Mouse (Mus musculus) kidney, adult 2 months (tissue): ENCODE measurements around the gene Cd33. TPM values are rescaled to one million over a fixed set of nuclear protein-coding genes. Genes with fewer than 3 reads are reported as not detected.

ENCODE experiments used
- DNase-seq: peaks from one replicate; pipeline ENCODE4 v3.0.0; 2021
- H3K27ac ChIP-seq: fragments of 200-500 bp; 2 replicates; pipeline ENCODE4 v1.5.1; 2012; ENCODE audit warnings: low read depth, low read length, control low read depth, inconsistent platforms; ENCODE audit not compliant: insufficient read depth
- H3K27me3 ChIP-seq: fragments of 200-500 bp; replicated peaks from 2 replicates; pipeline ENCODE4 v1.6.1; 2012; ENCODE audit warnings: mild to moderate bottlenecking, moderate library complexity, low read length, inconsistent platforms; ENCODE audit not compliant: control insufficient read depth, insufficient read depth
- H3K36me3 ChIP-seq: fragments of 200-500 bp; 2 replicates; pipeline ENCODE4 v1.6.1; 2012; ENCODE audit warnings: mild to moderate bottlenecking, moderate library complexity, low read length, inconsistent platforms; ENCODE audit not compliant: control insufficient read depth, insufficient read depth
- H3K4me1 ChIP-seq: fragments of 200-500 bp; 2 replicates; pipeline ENCODE4 v1.6.1; 2011; ENCODE audit warnings: low read length; ENCODE audit not compliant: control insufficient read depth, insufficient read depth
- H3K4me3 ChIP-seq: fragments of 200-500 bp; 2 replicates; pipeline ENCODE4 v1.5.1; 2011; ENCODE audit warnings: mild to moderate bottlenecking, low read depth, low read length, control low read depth; ENCODE audit not compliant: insufficient read depth
- CTCF ChIP-seq: fragments of 200-500 bp; conservative IDR thresholded peaks from 2 replicates; pipeline ENCODE4 v1.5.1; 2011; ENCODE audit warnings: low read depth, mild to moderate bottlenecking, control low read depth, low read length, moderate library complexity, mixed read lengths; ENCODE audit not compliant: insufficient read depth, insufficient read length
- POLR2A ChIP-seq: fragments of 200-500 bp; IDR thresholded peaks from one replicate; pipeline ENCODE4 v1.6.1; 2011; ENCODE audit warnings: low read depth, low read length, control low read depth
- WGBS: fragments of 180-500 bp; shearing (Covaris S2); methylation state at CpG from one replicate; pipeline ENCODE4 v1.1.7; 2018; 5-methylcytosine and 5-hydroxymethylcytosine counted together
- polyA plus RNA-seq: library from polyadenylated mRNA; depleted of rRNA; stranded (reverse); fragments of >200 nt; gene quantifications from 2 replicates; pipeline ENCODE4 v1.2.3, GENCODE M21; 2012; rRNA removed

Cd33 gene
- polyA plus RNA-seq: 2.4 and 3.9 TPM in 2 replicates

GRCm38 (mm10) chr7:43544225-43544977 is at the start of gene Cd33:
Gene Cd33, minus strand, starts transcription at chr7:43544428.
- WGBS: 75% methylated on average over 7 of the region's 7 CpGs
- TF ChIP-seq POLR2A (no peak), CTCF (no peak)
- no peak for DNase-seq

GRCm38 (mm10) chr7:43584790-43585189 is 40.6 kb upstream of the Cd33 start:
- 91% methylated on average over 5 of the region's 5 CpGs for WGBS
- peaks cover 6% of the 10 kb centered on the region for H3K4me1 ChIP-seq
- H3K36me3 ChIP-seq: peaks cover 16% of the 10 kb centered on the region
- no peak overlapping the region for H3K4me3 ChIP-seq
- no peaks in the 10 kb centered on the region for H3K27me3 ChIP-seq
- no peak for DNase-seq
- TF ChIP-seq CTCF: 0 out of 2 replicates have a peak, but pooled peaks have one; percentile 25
- TF ChIP-seq POLR2A: no peak
- no peak overlapping the region for H3K27ac ChIP-seq

More at GRCm38 (mm10) chr7:43544225-43544977, at the start of gene Cd33:
- Histone ChIP-seq H3K4me1 (no peaks in the 10 kb centered on the region), H3K36me3 (no peaks in the 10 kb centered on the region), H3K27me3 (no peaks in the 10 kb centered on the region), H3K27ac (no peak within 1 kb of the TSS), H3K4me3 (no peak within 1 kb of the TSS)

DNA sequence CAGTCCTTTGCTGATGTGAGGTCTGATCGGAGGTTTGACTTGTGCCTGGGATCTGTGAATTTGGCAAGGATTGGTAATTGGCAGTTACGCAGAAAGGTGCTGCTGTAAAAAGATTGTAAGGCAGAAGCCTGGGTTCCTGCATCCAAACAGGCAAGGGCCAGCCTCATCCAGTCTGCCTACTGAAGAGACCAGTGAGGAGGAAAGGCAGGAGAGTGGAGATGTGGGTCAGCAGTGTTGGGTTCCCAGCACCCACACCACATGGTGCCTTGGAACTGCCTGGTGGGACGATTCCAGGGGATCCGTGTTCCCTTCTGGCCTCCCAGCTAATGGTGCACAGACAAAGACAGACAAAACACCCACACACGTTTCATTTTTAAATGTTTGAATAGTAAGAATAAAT is 36.3 kb upstream of the Cd33 start:
- H3K36me3 ChIP-seq: no peaks in the 10 kb centered on the region
- no peak overlapping the region for H3K27ac ChIP-seq
- no peak for DNase-seq
- H3K4me3 ChIP-seq: peak overlapping the region; percentile 53; the same call in 1 of the 2 replicates
- no peak for TF ChIP-seq POLR2A
- no peak for TF ChIP-seq CTCF
- H3K27me3 ChIP-seq: no peaks in the 10 kb centered on the region
- H3K4me1 ChIP-seq: peaks cover 6% of the 10 kb centered on the region
- 48% methylated on average over 5 of the region's 5 CpGs for WGBS

GRCm38 (mm10) chr7:43579440-43580171 is 35.4 kb upstream of the Cd33 start, which contains the start of gene Zfp719:
Gene Zfp719, plus strand, starts transcription at chr7:43579610.
- DNase-seq: peak; percentile 98
- WGBS: under 1% methylated on average over 37 of the region's 37 CpGs
- Histone ChIP-seq H3K36me3 (no peaks in the 10 kb centered on the region), H3K27me3 (no peaks in the 10 kb centered on the region), H3K4me3 (peak within 1 kb of the TSS; percentile 54), H3K27ac (peak within 1 kb of the TSS; percentile 14), H3K4me1 (peaks cover 6% of the 10 kb centered on the region)
- TF ChIP-seq CTCF (no peak), POLR2A (peak; percentile 16)

DNA sequence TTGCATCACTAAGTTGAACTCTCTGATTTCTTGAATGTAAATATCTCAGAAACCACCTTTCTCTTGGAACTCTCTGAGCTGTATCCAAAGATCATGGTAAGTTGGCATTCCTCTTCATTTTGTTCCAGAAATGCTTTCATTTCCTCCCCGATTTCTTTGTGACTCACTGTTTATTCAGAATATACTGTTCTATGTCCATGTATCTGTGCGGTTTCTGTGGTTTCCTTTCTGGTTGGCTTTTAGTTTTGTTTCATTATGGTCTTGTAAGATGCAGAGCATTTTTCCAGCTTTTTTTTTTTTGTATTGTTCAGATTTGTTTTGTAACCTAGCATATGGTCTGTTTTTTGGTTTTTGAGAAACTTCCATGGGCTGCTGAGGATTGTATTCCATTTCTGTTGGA is 27.0 kb upstream of the Cd33 start:
- Histone ChIP-seq H3K4me3 (no peak overlapping the region), H3K27me3 (no peaks in the 10 kb centered on the region), H3K4me1 (no peaks in the 10 kb centered on the region), H3K36me3 (no peaks in the 10 kb centered on the region; the same call in none of the 2 replicates), H3K27ac (no peak overlapping the region)
- no peak for DNase-seq
- WGBS: 94% methylated on average over 2 of the region's 2 CpGs
- TF ChIP-seq POLR2A (no peak), CTCF (no peak)

DNA sequence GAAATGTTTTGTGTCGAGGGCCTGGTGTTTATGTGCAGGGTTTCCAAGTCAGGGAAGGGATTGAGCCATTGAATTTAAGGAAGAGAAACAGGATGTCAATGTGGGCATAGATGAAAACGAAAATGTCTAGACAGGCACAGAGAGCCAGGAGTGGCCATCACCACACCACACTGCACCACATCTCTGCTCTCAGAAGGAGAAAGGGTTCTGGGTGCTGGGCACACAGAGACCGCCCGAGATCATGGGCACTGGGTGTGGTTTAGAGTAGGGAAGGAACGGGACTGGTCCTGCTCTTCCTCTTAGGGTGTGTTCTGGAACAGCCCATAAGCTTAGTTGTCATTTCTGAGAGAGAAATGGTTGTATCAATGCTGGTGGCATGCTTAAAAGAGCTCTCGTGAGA is 19.1 kb upstream of the Cd33 start:
- Histone ChIP-seq H3K4me3 (no peak overlapping the region; the same call in 1 of the 2 replicates), H3K27me3 (no peaks in the 10 kb centered on the region), H3K27ac (no peak overlapping the region), H3K4me1 (no peaks in the 10 kb centered on the region; the same call in 1 of the 2 replicates), H3K36me3 (no peaks in the 10 kb centered on the region)
- DNase-seq: no peak
- 50% methylated on average over 6 of the region's 6 CpGs for WGBS
- TF ChIP-seq POLR2A: no peak
- TF ChIP-seq CTCF: no peak

- H3K27ac ChIP-seq: no peak overlapping the region
- under 1% methylated on average over 10 of the region's 10 CpGs for WGBS
- peak; percentile 46 for DNase-seq
- H3K4me3 ChIP-seq: peak overlapping the region; percentile 72
- no peaks in the 10 kb centered on the region for H3K27me3 ChIP-seq
- H3K4me1 ChIP-seq: no peaks in the 10 kb centered on the region; the same call in 1 of the 2 replicates
- no peaks in the 10 kb centered on the region for H3K36me3 ChIP-seq
- TF ChIP-seq POLR2A: no peak
- TF ChIP-seq CTCF: no peak
Observed at GRCm38 (mm10) chr7:43562651-43563070, 18.4 kb upstream of the Cd33 start.
